Mouse (Mus musculus) thymus, adult 2 months (tissue): ENCODE measurements around the gene Cmtm2b.

ENCODE experiments used
- CTCF ChIP-seq: fragments of 200-500 bp; IDR thresholded peaks from 2 replicates; pipeline ENCODE4 v1.5.1; 2012; ENCODE audit warnings: mild to moderate bottlenecking, control low read depth, low read length, moderate library complexity, borderline replicate concordance; ENCODE audit not compliant: control insufficient read depth, poor library complexity, insufficient read depth; ENCODE audit errors: extremely low read depth
- POLR2A ChIP-seq: fragments of 200-500 bp; IDR thresholded peaks from 2 replicates; pipeline ENCODE4 v1.6.1; 2012; ENCODE audit warnings: mild to moderate bottlenecking, low read length, control low read depth, moderate library complexity; ENCODE audit not compliant: control insufficient read depth, poor library complexity, insufficient read depth; ENCODE audit errors: extremely low read depth

- TF ChIP-seq CTCF (no peak), POLR2A (no peak)
These were observed 43.7 kb downstream of the Cmtm2b start for GRCm38 (mm10) chr8:104365695-104366094.
